Mouse (Mus musculus): Measurements from ENCODE around the gene Plagl2.
A peak's percentile ranks its signal among the peaks of the same experiment; 100 is the strongest.

Plagl2 gene

GRCm38 (mm10) chr2:153187848-153188247 lies 53.4 kb downstream of the Plagl2 start:
- no peak for DNase-seq

- no peak for DNase-seq
Observed at GRCm38 (mm10) chr2:153186176-153186591, 55.0 kb downstream of the Plagl2 start.

- DNase-seq: no peak
Observed at GRCm38 (mm10) chr2:153179961-153180360, 61.3 kb downstream of the Plagl2 start.

- peak; percentile 24 for DNase-seq
Observed at GRCm38 (mm10) chr2:153179126-153179860, 61.9 kb downstream of the Plagl2 start.

All from kidney, postnatal 10 days (tissue).